Mouse (Mus musculus) heart, postnatal 0 days (tissue): Measurements from ENCODE around the gene Ghitm. TPM values are rescaled to one million over a fixed set of nuclear protein-coding genes. Genes with fewer than 3 reads are reported as not detected.
A peak's percentile ranks its signal among the peaks of the same experiment; 100 is the strongest.

Source experiments
- ATAC-seq: fragments of 200-750 bp; cut with Nextera tagmentation; 2 replicates; pipeline ENCODE4 v1.8.0; 2017; ENCODE audit warnings: low read depth, moderate number of reproducible peaks, moderate library complexity; ENCODE audit not compliant: insufficient read depth
- DNase-seq: peaks from one replicate; pipeline ENCODE4 v3.0.0-alpha.2; 2016; ENCODE audit warnings: low spot score
- H3K27ac ChIP-seq: fragments of 300-500 bp; sonication (generic); 2 replicates; pipeline ENCODE4 v1.5.1; 2014; ENCODE audit warnings: low read depth, mild to moderate bottlenecking
- H3K27me3 ChIP-seq: fragments of 300-500 bp; sonication (generic); 2 replicates; pipeline ENCODE4 v1.6.1; 2014; ENCODE audit warnings: low read length, mixed read lengths; ENCODE audit not compliant: control insufficient read depth, insufficient read depth
- H3K36me3 ChIP-seq: fragments of 300-500 bp; sonication (generic); replicated peaks from 2 replicates; pipeline ENCODE4 v1.6.1; 2014; ENCODE audit warnings: low read length, mixed read lengths; ENCODE audit not compliant: control insufficient read depth, insufficient read depth
- H3K4me1 ChIP-seq: fragments of 300-500 bp; sonication (generic); 2 replicates; pipeline ENCODE4 v1.6.1; 2014; ENCODE audit warnings: antibody characterized with exemption; ENCODE audit not compliant: control insufficient read depth, insufficient read depth
- H3K4me2 ChIP-seq: fragments of 300-500 bp; sonication (generic); 2 replicates; pipeline ENCODE4 v1.6.1; 2014; ENCODE audit warnings: low read depth, mild to moderate bottlenecking, low read length, moderate library complexity
- H3K4me3 ChIP-seq: fragments of 300-500 bp; sonication (generic); 2 replicates; pipeline ENCODE4 v1.5.1; 2014; ENCODE audit warnings: low read depth, low read length
- H3K9ac ChIP-seq: fragments of 300-500 bp; sonication (generic); replicated peaks from 2 replicates; pipeline ENCODE4 v1.6.1; 2014; ENCODE audit warnings: low read depth, low read length, mixed read lengths
- H3K9me3 ChIP-seq: fragments of 300-500 bp; sonication (generic); replicated peaks from 2 replicates; pipeline ENCODE4 v1.6.1; 2016; ENCODE audit warnings: low read length; ENCODE audit not compliant: control insufficient read depth
- CTCF ChIP-seq: IDR thresholded peaks from 2 replicates; pipeline ENCODE4 v1.5.1; 2016; ENCODE audit warnings: antibody characterized with exemption, control low read depth, low read depth
- EP300 ChIP-seq: IDR thresholded peaks from 2 replicates; pipeline ENCODE4 v1.6.1; 2016; ENCODE audit warnings: antibody characterized with exemption, low read depth
- WGBS: fragments of 180-500 bp; shearing (Covaris S2); extraction: QIAGEN DNeasy Blood & Tissue Kit; methylation state at CpG from one replicate; pipeline ENCODE4 v1.1.7; 2014; 5-methylcytosine and 5-hydroxymethylcytosine counted together
- polyA plus RNA-seq: library from polyadenylated mRNA; unstranded; fragments of >200 nt; fragmentation: Nextera tagmentation; extraction: Ambion mirVana; gene quantifications from 2 replicates; pipeline ENCODE4 v1.2.1, GENCODE M21; 2015
- total RNA-seq: library from RNA; depleted of rRNA; stranded (reverse); fragments of >200 nt; gene quantifications from 2 replicates; pipeline ENCODE4 v1.2.3, GENCODE M21; 2014; ENCODE audit warnings: low replicate concordance

Gene Ghitm
- total and polyA plus RNA-seq, 2 experiments from 2014 or later, result 257 to 480 TPM

DNA sequence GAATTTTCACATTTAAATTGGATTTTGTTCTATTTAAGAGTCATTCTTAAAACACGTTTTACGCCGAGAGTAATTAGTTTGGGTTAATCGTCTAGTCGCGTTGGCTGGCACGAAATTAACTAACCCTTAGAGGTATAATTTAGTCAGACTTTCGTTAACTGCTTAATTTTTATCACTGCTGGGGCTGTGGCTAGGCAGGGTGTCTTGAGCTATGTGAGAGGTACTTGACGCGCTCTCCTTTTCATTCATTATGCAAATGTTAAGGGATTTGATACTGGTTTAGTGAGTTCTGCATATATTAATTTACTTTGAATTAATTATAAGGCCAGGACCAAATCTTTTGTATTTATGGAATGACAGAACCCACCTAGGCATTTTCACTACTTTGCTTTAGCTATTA lies 599 bp upstream of the Ghitm start:
- H3K9me3 ChIP-seq, result no peaks in the 10 kb centered on the region
- peak overlapping the region; percentile 92 for H3K9ac ChIP-seq
- ATAC-seq (no peak), DNase-seq (no peak)
- H3K4me2 ChIP-seq, result peak overlapping the region; percentile 63
- H3K4me1 ChIP-seq, result peaks cover 5% of the 10 kb centered on the region; the same call in 1 of the 2 replicates
- H3K27ac ChIP-seq, result peak overlapping the region; percentile 93
- no peak for TF ChIP-seq EP300
- no peak for TF ChIP-seq CTCF
- 3% methylated on average over 10 of the region's 10 CpGs for WGBS
- H3K36me3 ChIP-seq, result peaks cover 23% of the 10 kb centered on the region
- H3K27me3 ChIP-seq, result no peaks in the 10 kb centered on the region
- peak overlapping the region; percentile 90 for H3K4me3 ChIP-seq

GRCm38 (mm10) chr14:37134304-37135126 lies 557 bp downstream of the Ghitm start:
- Histone ChIP-seq H3K27me3 (no peaks in the 10 kb centered on the region), H3K36me3 (peaks cover 32% of the 10 kb centered on the region), H3K4me1 (peaks cover 5% of the 10 kb centered on the region; the same call in 1 of the 2 replicates), H3K4me3 (peak overlapping the region; percentile 90), H3K9ac (peak overlapping the region; percentile 92), H3K27ac (peak overlapping the region; percentile 93), H3K4me2 (peak overlapping the region; percentile 60), H3K9me3 (no peaks in the 10 kb centered on the region)
- DNase-seq (peak; percentile 31), ATAC-seq (0 out of 2 replicates have a peak, but pooled peaks have one; percentile 32)
- WGBS, result under 1% methylated on average over 40 of the region's 40 CpGs
- TF ChIP-seq CTCF (no peak), EP300 (no peak)

DNA sequence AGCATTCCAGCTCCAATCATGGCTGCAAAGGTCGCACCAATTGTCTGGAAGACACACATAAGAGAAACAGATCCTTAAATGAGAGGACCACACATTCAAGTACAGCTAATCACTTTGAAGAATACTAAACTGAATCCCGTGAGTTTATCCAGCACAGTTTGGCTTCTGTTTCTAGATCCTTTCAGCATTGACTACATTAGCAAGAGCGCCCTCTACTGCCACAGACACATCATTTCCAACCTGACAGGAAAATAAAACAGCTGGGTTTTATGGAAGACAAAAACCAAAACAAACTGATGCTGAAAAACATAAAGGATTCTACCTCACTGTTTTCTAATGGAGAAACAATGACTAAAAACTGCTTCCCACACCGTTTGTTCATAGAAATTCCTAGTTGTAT lies 7.4 kb downstream of the Ghitm start:
- H3K27me3 ChIP-seq, result no peaks in the 10 kb centered on the region
- H3K9ac ChIP-seq, result no peak overlapping the region
- 37% methylated on average over 4 of the region's 4 CpGs for WGBS
- H3K4me3 ChIP-seq, result no peak overlapping the region
- no peaks in the 10 kb centered on the region for H3K4me1 ChIP-seq
- H3K4me2 ChIP-seq, result no peak overlapping the region
- TF ChIP-seq EP300 (no peak), CTCF (peak; percentile 73)
- peak; percentile 66 for DNase-seq
- no peak overlapping the region for H3K27ac ChIP-seq
- no peaks in the 10 kb centered on the region for H3K9me3 ChIP-seq
- peaks cover 84% of the 10 kb centered on the region for H3K36me3 ChIP-seq
- no peak for ATAC-seq

GRCm38 (mm10) chr14:37119233-37119632 lies 15.8 kb downstream of the Ghitm start:
- TF ChIP-seq CTCF (no peak), EP300 (no peak)
- no peaks in the 10 kb centered on the region for H3K27me3 ChIP-seq
- H3K9me3 ChIP-seq, result no peaks in the 10 kb centered on the region
- ATAC-seq, result no peak
- H3K36me3 ChIP-seq, result peaks cover 32% of the 10 kb centered on the region
- no peak overlapping the region for H3K27ac ChIP-seq
- H3K4me1 ChIP-seq, result no peaks in the 10 kb centered on the region; the same call in 1 of the 2 replicates
- no peak overlapping the region for H3K9ac ChIP-seq
- H3K4me2 ChIP-seq, result no peak overlapping the region
- 96% methylated on average over 4 of the region's 4 CpGs for WGBS
- no peak overlapping the region for H3K4me3 ChIP-seq
- DNase-seq, result no peak

GRCm38 (mm10) chr14:37113922-37114321 lies 21.1 kb downstream of the Ghitm start, which contains the start of gene 2610528A11Rik:
Gene 2610528A11Rik, minus strand, starts transcription at chr14:37114022.
- H3K4me1 ChIP-seq, result no peaks in the 10 kb centered on the region; the same call in 1 of the 2 replicates
- ATAC-seq, result no peak
- H3K27me3 ChIP-seq, result no peaks in the 10 kb centered on the region
- H3K9me3 ChIP-seq, result no peaks in the 10 kb centered on the region
- no peak within 1 kb of the TSS for H3K27ac ChIP-seq
- no peak for DNase-seq
- no peak within 1 kb of the TSS for H3K4me3 ChIP-seq
- TF ChIP-seq EP300 (no peak), CTCF (no peak)
- 66% methylated on average over 3 of the region's 3 CpGs for WGBS
- H3K4me2 ChIP-seq, result no peak within 1 kb of the TSS
- H3K9ac ChIP-seq, result no peak within 1 kb of the TSS
- no peaks in the 10 kb centered on the region for H3K36me3 ChIP-seq
